10 mouse cellular contexts compared by ENCODE assay signal in genomic region chr1:175385581-175386235, GRCm38 (mm10).
DNase-seq lines count a peak whose midpoint lies in the region; ATAC-seq and TF ChIP-seq lines count a peak whose summit lies in the region.
"Had no signal": no experiment of that assay in that cellular context is flagged by ENCODE, and none has a peak within 500 bp of the region (broad histone marks: within the 10 kb centered on the region; RNA-seq: fewer than 3 reads in every experiment).

No protein-coding gene starts in this region.

- DNase-seq in Muller cell, postnatal 12 days (ENCODE audit: inconsistent ontology term): peak; percentile 7
- DNase-seq in cerebellum, adult 9-10 months: peak; percentile 67
- peak; percentile 16 for DNase-seq in midbrain, embryonic 10.5 days (ENCODE audit: low spot score)
- DNase-seq in urinary bladder, postnatal 10 days (ENCODE audit: low spot score): no peak
- DNase-seq in liver, postnatal 0 days: no peak

- 4% methylated on average over 3 of the region's 3 CpGs for WGBS in forebrain, embryonic 15.5 days
- 33% methylated on average over 3 of the region's 3 CpGs for WGBS in midbrain, embryonic 10.5 days
- WGBS in heart, embryonic 11.5 days (ENCODE audit: insufficient replicate concordance): 45% methylated on average over 3 of the region's 3 CpGs
- 49% methylated on average over 3 of the region's 3 CpGs for WGBS in liver, postnatal 0 days (ENCODE audit: insufficient replicate concordance)

- peaks cover 9% of the 10 kb centered on the region for H3K4me1 ChIP-seq in forebrain, embryonic 15.5 days
- peaks cover 11% of the 10 kb centered on the region for H3K4me1 ChIP-seq in midbrain, embryonic 10.5 days
- H3K4me1 ChIP-seq in heart, embryonic 11.5 days (ENCODE audit: control insufficient read depth, insufficient read depth, low read length): no peaks in the 10 kb centered on the region
- H3K4me1 ChIP-seq in liver, postnatal 0 days (ENCODE audit: insufficient read depth): no peaks in the 10 kb centered on the region
- H3K4me1 ChIP-seq: liver, embryonic 15.5 days; stomach, embryonic 15.5 days had no signal

- H3K4me3 ChIP-seq in forebrain, embryonic 15.5 days: no peak overlapping the region
- H3K4me3 ChIP-seq in midbrain, embryonic 10.5 days: no peak overlapping the region
- H3K4me3 ChIP-seq in heart, embryonic 11.5 days (ENCODE audit: low read depth, low read length): no peak overlapping the region
- no peak overlapping the region for H3K4me3 ChIP-seq in liver, postnatal 0 days (ENCODE audit: low read depth, low read length)
- H3K4me3 ChIP-seq: liver, embryonic 15.5 days; stomach, embryonic 15.5 days had no signal

- H3K27me3 ChIP-seq in forebrain, embryonic 15.5 days: no peaks in the 10 kb centered on the region
- H3K27me3 ChIP-seq in midbrain, embryonic 10.5 days (ENCODE audit: low read depth, poor library complexity, severe bottlenecking): no peaks in the 10 kb centered on the region
- H3K27me3 ChIP-seq in heart, embryonic 11.5 days (ENCODE audit: control insufficient read depth, insufficient read depth, low read length): no peaks in the 10 kb centered on the region
- no peaks in the 10 kb centered on the region for H3K27me3 ChIP-seq in liver, postnatal 0 days (ENCODE audit: insufficient read depth, low read length)
- H3K27me3 ChIP-seq: liver, embryonic 15.5 days; stomach, embryonic 15.5 days had no signal

- no peaks in the 10 kb centered on the region for H3K9me3 ChIP-seq in forebrain, embryonic 15.5 days
- H3K9me3 ChIP-seq in midbrain, embryonic 10.5 days (replicated peaks): no peaks in the 10 kb centered on the region
- no peaks in the 10 kb centered on the region for H3K9me3 ChIP-seq in heart, embryonic 11.5 days (replicated peaks; ENCODE audit: control insufficient read depth, low read length)
- H3K9me3 ChIP-seq in liver, postnatal 0 days (ENCODE audit: low read length): no peaks in the 10 kb centered on the region
- H3K9me3 ChIP-seq: liver, embryonic 15.5 days; stomach, embryonic 15.5 days had no signal

- peak; percentile 89 for ATAC-seq in forebrain, embryonic 15.5 days (replicated peaks)
- no peak for ATAC-seq in monocyte, adult 5-6 weeks (replicated peaks; ENCODE audit: insufficient number of reproducible peaks, low FRiP score, low TSS enrichment, poor library complexity, severe bottlenecking)
- no peak for ATAC-seq in heart, embryonic 11.5 days (replicated peaks; ENCODE audit: insufficient number of reproducible peaks, low FRiP score, low TSS enrichment)
- ATAC-seq in liver, postnatal 0 days: no peak

- TF ChIP-seq CTCF in liver, postnatal 0 days (IDR thresholded peaks at IDR 0.05; ENCODE audit: low read depth): no peak

- H3K4me2 ChIP-seq in forebrain, embryonic 15.5 days (replicated peaks): no peak overlapping the region
- H3K4me2 ChIP-seq in heart, embryonic 11.5 days: no peak overlapping the region
- H3K4me2 ChIP-seq in liver, postnatal 0 days (ENCODE audit: low read depth, low read length): no peak overlapping the region
- H3K4me2 ChIP-seq: liver, embryonic 15.5 days; stomach, embryonic 15.5 days had no signal

- no peak overlapping the region for H3K27ac ChIP-seq in forebrain, embryonic 15.5 days (replicated peaks)
- H3K27ac ChIP-seq in midbrain, embryonic 10.5 days (replicated peaks): no peak overlapping the region
- H3K27ac ChIP-seq in heart, embryonic 11.5 days (ENCODE audit: low read depth, low read length): no peak overlapping the region
- no peak overlapping the region for H3K27ac ChIP-seq in liver, postnatal 0 days (ENCODE audit: low read depth)
- H3K27ac ChIP-seq: liver, embryonic 15.5 days; stomach, embryonic 15.5 days had no signal

- no peak overlapping the region for H3K9ac ChIP-seq in forebrain, embryonic 15.5 days (replicated peaks)
- no peak overlapping the region for H3K9ac ChIP-seq in heart, embryonic 11.5 days (ENCODE audit: low read depth, low read length)
- H3K9ac ChIP-seq in liver, postnatal 0 days (replicated peaks): no peak overlapping the region
- H3K9ac ChIP-seq: liver, embryonic 15.5 days; stomach, embryonic 15.5 days had no signal

- TF ChIP-seq EP300 in liver, postnatal 0 days (IDR thresholded peaks at IDR 0.05; ENCODE audit: low read depth): no peak

- no peaks in the 10 kb centered on the region for H3K36me3 ChIP-seq in forebrain, embryonic 15.5 days
- no peaks in the 10 kb centered on the region for H3K36me3 ChIP-seq in midbrain, embryonic 10.5 days
- H3K36me3 ChIP-seq in heart, embryonic 11.5 days (ENCODE audit: control insufficient read depth, insufficient read depth, low read length): no peaks in the 10 kb centered on the region
- no peaks in the 10 kb centered on the region for H3K36me3 ChIP-seq in liver, postnatal 0 days (replicated peaks; ENCODE audit: insufficient read depth, low read length)
- H3K36me3 ChIP-seq: liver, embryonic 15.5 days; stomach, embryonic 15.5 days had no signal

Comparison
In these comparisons a context has a peak if more than half of its experiments do, and no peak if none do; other contexts are left out.
1. DNase-seq: peak in Muller cell, postnatal 12 days (single experiment), cerebellum, adult 9-10 months (single experiment) and midbrain, embryonic 10.5 days (single experiment); none in urinary bladder, postnatal 10 days (single experiment) and liver, postnatal 0 days (single experiment).